Mouse (Mus musculus) stomach, postnatal 0 days (tissue): ENCODE measurements around the gene Phrf1. TPM values are rescaled to one million over a fixed set of nuclear protein-coding genes. Genes with fewer than 3 reads are reported as not detected.

Experiments
- ATAC-seq: fragments of 200-750 bp; cut with Nextera tagmentation; 2 replicates; pipeline ENCODE4 v1.8.0; 2017; ENCODE audit not compliant: low FRiP score, low TSS enrichment
- DNase-seq: peaks from one replicate; pipeline ENCODE4 v3.0.0-alpha.2; 2016; ENCODE audit warnings: low spot score
- H3K27ac ChIP-seq: fragments of 300-500 bp; sonication (generic); replicated peaks from 2 replicates; pipeline ENCODE4 v1.5.1; 2014; ENCODE audit warnings: mild to moderate bottlenecking, control low read depth
- H3K27me3 ChIP-seq: fragments of 300-500 bp; sonication (generic); 2 replicates; pipeline ENCODE4 v1.6.1; 2014; ENCODE audit warnings: low read length; ENCODE audit not compliant: control insufficient read depth, insufficient read depth
- H3K36me3 ChIP-seq: fragments of 300-500 bp; sonication (generic); 2 replicates; pipeline ENCODE4 v1.6.1; 2014; ENCODE audit warnings: low read length, mixed read lengths; ENCODE audit not compliant: control insufficient read depth, insufficient read depth
- H3K4me1 ChIP-seq: fragments of 300-500 bp; sonication (generic); replicated peaks from 2 replicates; pipeline ENCODE4 v1.6.1; 2014; ENCODE audit warnings: antibody characterized with exemption; ENCODE audit not compliant: control insufficient read depth, insufficient read depth
- H3K4me2 ChIP-seq: fragments of 300-500 bp; sonication (generic); replicated peaks from 2 replicates; pipeline ENCODE4 v1.6.1; 2014; ENCODE audit warnings: low read depth, mild to moderate bottlenecking, control low read depth, moderate library complexity
- H3K4me3 ChIP-seq: fragments of 300-500 bp; sonication (generic); 2 replicates; pipeline ENCODE4 v1.5.1; 2014; ENCODE audit warnings: low read depth, low read length, control low read depth
- H3K9ac ChIP-seq: fragments of 300-500 bp; sonication (generic); 2 replicates; pipeline ENCODE4 v1.6.1; 2014; ENCODE audit warnings: mild to moderate bottlenecking, low read length, control low read depth, mixed read lengths
- H3K9me3 ChIP-seq: fragments of 300-500 bp; sonication (generic); 2 replicates; pipeline ENCODE4 v1.6.1; 2016; ENCODE audit warnings: low read length; ENCODE audit not compliant: control insufficient read depth
- CTCF ChIP-seq: IDR thresholded peaks from 2 replicates; pipeline ENCODE4 v1.5.1; 2016; ENCODE audit warnings: antibody characterized with exemption, low read depth, mild to moderate bottlenecking, moderate library complexity
- EP300 ChIP-seq: optimal IDR thresholded peaks from 2 replicates; pipeline ENCODE3; 2016; ENCODE audit warnings: antibody characterized with exemption
- WGBS: fragments of 180-500 bp; shearing (Covaris S2); extraction: QIAGEN DNeasy Blood & Tissue Kit; methylation state at CpG from one replicate; pipeline ENCODE4 v1.1.7; 2014; 5-methylcytosine and 5-hydroxymethylcytosine counted together
- polyA plus RNA-seq: library from polyadenylated mRNA; unstranded; fragments of >200 nt; fragmentation: Nextera tagmentation; extraction: Ambion mirVana; gene quantifications from 2 replicates; pipeline ENCODE4 v1.2.1, GENCODE M21; 2015

Gene Phrf1
- polyA plus RNA-seq, 1 experiment from 2014 or later, result 19.1 TPM

DNA sequence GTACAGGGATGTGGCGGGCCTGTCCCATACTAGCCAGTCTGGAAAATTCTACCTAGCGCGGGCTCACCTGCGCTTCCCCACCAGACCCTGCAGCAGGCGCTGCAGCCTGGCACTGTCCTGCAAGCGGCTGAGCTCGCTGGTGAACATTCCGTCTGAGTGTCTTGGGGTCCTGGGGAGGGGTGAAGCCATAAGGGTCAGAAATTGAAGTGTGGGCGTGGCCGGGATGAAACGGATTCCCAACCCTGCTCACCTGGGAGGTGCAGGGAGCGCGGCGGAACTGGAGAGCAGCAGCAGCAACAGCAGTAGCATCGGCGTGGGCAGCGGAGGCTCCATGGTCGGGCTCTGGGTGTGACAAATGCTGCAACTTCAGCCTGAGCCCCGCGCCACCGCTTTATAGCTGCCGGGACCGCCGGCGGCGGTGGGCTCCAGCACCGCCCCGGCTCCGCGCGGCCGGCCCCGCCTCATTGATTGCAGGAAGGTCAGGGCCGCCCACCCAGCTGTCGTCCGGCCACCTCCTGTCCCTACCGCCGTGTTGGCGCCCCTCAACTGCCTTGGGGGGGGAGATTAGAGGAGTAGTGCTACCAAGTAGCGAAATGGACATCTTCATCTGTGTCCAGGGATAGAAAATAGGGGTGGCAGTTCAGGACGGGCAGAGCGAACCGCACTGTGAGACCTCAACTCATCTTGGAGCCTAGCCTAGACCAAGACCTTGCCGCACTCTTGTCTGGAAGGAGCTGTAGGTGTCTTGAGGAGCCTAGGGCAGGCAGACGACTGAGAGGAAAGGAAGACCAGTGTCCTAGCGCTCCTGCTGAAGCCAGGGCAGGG is 50.4 kb downstream of the Phrf1 start, which contains the start of gene Sct:
Sct (minus strand) TSS at position 368 of the 825 bp plus-strand sequence.
- ATAC-seq (peak; percentile 63; the same call in 1 of the 2 replicates), DNase-seq (peak; percentile 66)
- Histone ChIP-seq H3K4me3 (peak within 1 kb of the TSS; percentile 41), H3K27ac (no peak within 1 kb of the TSS), H3K27me3 (no peaks in the 10 kb centered on the region), H3K9me3 (no peaks in the 10 kb centered on the region), H3K4me2 (peak within 1 kb of the TSS; percentile 81), H3K4me1 (0 out of 2 replicates have a peak, but pooled peaks cover 3% of the 10 kb centered on the region), H3K36me3 (no peaks in the 10 kb centered on the region), H3K9ac (peak within 1 kb of the TSS; percentile 53)
- TF ChIP-seq CTCF, result peak; percentile 73
- no peak for TF ChIP-seq EP300
- WGBS, result 4% methylated on average over 46 of the region's 46 CpGs

GRCm38 (mm10) chr7:141281442-141281841 is 52.9 kb downstream of the Phrf1 start:
- TF ChIP-seq CTCF (no peak), EP300 (no peak)
- Histone ChIP-seq H3K27ac (no peak overlapping the region), H3K4me2 (no peak overlapping the region), H3K4me1 (0 out of 2 replicates have a peak, but pooled peaks cover 3% of the 10 kb centered on the region), H3K27me3 (no peaks in the 10 kb centered on the region), H3K36me3 (no peaks in the 10 kb centered on the region), H3K4me3 (no peak overlapping the region), H3K9me3 (no peaks in the 10 kb centered on the region), H3K9ac (no peak overlapping the region)
- DNase-seq (no peak), ATAC-seq (no peak)
- WGBS, result 40% methylated on average over 6 of the region's 6 CpGs

DNA sequence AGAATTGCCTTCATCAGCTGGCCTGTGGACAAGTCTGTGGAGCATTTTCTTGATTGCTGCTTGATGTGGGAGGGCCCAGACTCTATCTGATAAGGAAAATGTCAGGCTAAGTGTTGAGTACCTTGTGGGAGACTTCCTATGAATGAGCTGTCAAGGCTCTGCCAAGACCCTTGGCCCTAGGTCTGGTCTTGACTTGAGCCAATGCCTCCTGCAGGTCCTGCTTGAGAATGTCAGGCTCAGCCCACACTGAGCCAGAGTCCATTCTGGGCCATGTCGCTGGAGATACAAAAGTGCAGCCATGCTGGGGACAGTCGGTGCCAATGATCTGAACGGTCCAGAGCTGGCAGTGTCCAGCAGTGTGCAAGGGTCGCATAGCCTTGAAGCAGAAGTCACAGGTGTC is 54.2 kb downstream of the Phrf1 start:
- TF ChIP-seq EP300 (no peak), CTCF (no peak)
- ATAC-seq (no peak), DNase-seq (no peak)
- Histone ChIP-seq H3K27me3 (no peaks in the 10 kb centered on the region), H3K4me3 (no peak overlapping the region), H3K36me3 (no peaks in the 10 kb centered on the region), H3K4me1 (0 out of 2 replicates have a peak, but pooled peaks cover 3% of the 10 kb centered on the region), H3K27ac (no peak overlapping the region), H3K4me2 (no peak overlapping the region), H3K9me3 (no peaks in the 10 kb centered on the region), H3K9ac (no peak overlapping the region)
- 86% methylated on average over 4 of the region's 4 CpGs for WGBS

GRCm38 (mm10) chr7:141288042-141288441 is 59.5 kb downstream of the Phrf1 start:
- 83% methylated on average over 3 of the region's 3 CpGs for WGBS
- Histone ChIP-seq H3K4me1 (no peaks in the 10 kb centered on the region), H3K9ac (no peak overlapping the region), H3K36me3 (no peaks in the 10 kb centered on the region), H3K4me3 (no peak overlapping the region), H3K27ac (no peak overlapping the region), H3K4me2 (no peak overlapping the region), H3K27me3 (peaks cover 2% of the 10 kb centered on the region; the same call in 1 of the 2 replicates), H3K9me3 (no peaks in the 10 kb centered on the region)
- no peak for TF ChIP-seq EP300
- TF ChIP-seq CTCF, result no peak
- ATAC-seq (no peak), DNase-seq (no peak)

DNA sequence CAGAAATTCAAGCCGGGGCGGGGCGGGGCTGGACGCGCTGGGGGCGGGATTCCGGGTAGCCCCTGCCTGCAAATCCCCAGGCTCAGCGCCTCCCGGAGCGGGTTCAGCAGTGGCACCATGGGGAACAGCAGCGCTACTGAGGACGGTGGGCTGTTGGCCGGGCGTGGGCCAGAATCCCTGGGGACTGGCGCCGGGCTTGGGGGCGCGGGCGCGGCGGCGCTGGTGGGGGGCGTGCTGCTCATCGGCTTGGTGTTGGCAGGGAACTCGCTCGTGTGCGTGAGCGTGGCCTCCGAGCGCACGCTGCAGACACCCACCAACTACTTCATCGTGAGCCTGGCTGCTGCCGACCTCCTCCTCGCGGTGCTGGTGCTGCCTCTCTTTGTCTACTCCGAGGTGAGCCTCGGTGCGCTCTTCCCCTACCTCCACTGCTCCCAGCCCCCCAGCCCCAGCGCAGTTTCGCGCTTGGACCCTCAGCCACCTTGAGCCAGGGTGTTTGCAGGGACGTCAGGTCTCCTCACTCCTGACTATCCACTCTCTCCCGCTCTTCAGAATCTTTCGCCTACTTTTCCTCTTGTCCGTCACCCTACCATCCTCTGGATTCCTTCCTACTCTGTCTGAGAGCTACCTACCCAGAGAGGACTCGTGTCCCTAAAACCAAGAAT is 63.5 kb downstream of the Phrf1 start, which contains the start of gene Drd4:
Drd4 (plus strand) TSS at position 86 of the 662 bp plus-strand sequence.
- peak; percentile 46; the same call in 1 of the 2 replicates for ATAC-seq
- no peaks in the 10 kb centered on the region for H3K9me3 ChIP-seq
- H3K27ac ChIP-seq, result no peak within 1 kb of the TSS
- no peaks in the 10 kb centered on the region for H3K4me1 ChIP-seq
- peak within 1 kb of the TSS; percentile 71 for H3K4me2 ChIP-seq
- H3K36me3 ChIP-seq, result no peaks in the 10 kb centered on the region
- DNase-seq, result peak; percentile 48
- no peak for TF ChIP-seq CTCF
- TF ChIP-seq EP300, result no peak
- whole genome bisulfite sequencing, result 5% methylated on average over 38 of the region's 46 CpGs
- H3K4me3 ChIP-seq, result peak within 1 kb of the TSS; percentile 39
- H3K27me3 ChIP-seq, result peaks cover 9% of the 10 kb centered on the region; the same call in 1 of the 2 replicates
- peak within 1 kb of the TSS; percentile 45 for H3K9ac ChIP-seq
